Mouse (Mus musculus): ENCODE data around the gene Chchd3.

The Chchd3 gene

DNA sequence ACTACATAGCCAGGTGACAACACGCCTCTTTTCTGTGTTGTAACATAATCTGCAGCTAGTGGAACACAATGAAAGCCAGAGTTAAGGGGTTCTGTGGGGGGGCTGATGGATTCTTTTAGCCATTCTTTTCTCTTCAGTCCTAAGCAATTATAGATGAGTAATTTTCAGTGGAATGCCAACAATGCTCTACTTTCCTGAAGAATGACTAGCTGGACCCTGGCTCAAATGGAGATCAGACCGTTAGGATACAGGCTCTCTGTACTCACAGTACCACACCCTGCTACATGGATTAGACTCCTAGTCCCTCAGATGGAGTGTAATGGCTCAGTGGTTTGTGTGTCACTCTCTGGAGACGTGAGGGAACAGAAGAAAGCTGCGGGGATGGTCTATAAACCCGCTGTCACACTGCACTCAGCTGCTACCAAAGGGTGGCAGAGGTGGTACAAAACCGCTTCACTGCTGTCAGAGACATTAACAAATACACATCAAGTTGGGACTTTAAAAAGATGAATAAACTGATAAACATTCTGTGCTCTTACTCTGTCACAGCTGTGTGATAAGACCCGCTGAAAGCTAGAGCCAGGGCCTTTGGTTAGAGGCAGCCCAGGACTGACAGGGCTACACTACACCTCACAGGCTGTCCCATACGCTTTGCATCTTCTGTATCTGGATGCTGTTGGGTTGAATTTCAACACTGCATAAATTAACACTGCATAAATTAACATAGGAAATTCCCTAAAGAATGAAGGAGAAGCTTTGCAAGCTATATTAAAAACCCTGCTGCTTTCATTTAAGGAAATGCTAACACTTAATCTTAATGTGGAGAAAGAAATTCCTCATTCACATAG is 264.2 kb downstream of the Chchd3 start:
- no peak for DNase-seq

DNA sequence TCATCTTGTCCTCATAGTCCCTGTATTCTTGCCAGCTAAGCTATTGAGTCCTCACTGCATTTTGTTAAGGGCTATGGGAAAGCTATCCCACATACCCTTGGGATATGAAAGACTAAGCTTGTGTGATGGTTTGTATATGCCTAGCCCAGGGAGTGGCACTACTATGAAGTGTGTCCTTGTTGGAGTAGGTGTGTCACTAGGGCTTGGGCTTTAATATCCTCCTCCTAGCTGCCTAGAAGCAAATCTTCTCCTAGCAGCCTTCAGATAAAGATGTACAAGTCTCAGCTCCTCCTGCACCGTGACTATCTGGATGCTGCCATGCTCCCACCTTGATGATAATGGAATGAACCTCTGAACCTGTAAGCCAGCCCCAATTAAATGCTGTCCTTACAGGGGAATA is 266.5 kb downstream of the Chchd3 start:
- DNase-seq = no peak

DNA sequence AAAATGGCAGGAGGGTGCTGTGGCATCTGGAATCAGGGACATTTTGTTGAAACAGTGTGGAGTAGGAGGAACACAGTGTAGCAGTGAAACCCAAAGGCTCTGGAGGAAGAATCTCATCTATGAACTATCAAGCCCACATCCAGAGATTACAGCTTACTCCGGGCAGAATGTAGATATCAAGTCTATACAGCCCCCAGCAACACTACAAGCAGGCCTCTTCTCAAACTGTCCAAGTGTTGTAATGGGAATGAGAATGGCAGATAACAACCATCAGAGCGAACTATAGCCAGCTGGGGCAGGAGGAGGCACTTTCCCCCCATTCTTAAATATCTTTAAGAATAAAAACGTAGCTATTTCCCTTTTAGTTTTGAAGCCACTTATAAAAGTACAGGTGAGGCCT is 266.9 kb downstream of the Chchd3 start:
- no peak for DNase-seq

DNA sequence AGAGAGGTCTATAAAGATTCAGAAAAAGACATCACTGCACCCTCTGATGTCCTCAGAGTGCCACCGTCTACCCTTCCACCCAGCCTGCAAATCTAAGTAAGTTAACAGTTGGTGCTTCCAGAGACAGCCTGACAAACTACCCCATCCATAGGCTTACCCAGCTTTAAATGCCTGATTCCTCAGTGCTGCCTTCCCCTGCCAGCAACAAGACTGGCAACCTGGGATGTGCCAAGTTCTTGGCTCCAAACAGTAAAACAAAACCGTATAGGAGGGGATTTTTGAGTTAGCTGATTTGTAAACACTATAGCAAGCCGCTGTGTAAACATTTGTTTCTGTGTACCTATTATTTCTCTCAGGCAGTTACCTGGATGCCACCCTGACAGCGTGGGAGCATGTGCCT is 269.6 kb downstream of the Chchd3 start:
- DNase-seq = no peak

DNA sequence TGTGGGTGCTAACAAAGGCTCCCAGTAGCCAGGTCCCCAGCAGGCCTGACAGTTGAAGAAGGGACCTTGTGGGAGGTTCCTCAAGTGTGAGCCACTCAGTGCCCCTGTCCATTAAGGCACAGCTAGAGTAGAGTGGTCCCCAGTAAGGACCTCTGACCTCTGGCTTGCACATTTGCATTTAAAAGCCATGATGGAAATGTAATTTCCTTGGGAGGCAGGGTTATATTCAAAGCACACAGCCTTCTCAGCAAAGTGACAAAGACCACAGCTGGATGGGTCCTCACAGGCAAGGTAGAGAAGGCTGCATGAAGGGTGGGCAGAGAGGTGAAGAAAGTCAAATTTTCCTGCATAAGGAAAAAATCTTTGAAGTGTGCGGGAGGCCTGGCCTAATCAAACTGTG is 272.7 kb downstream of the Chchd3 start:
- no peak for DNase-seq

DNA sequence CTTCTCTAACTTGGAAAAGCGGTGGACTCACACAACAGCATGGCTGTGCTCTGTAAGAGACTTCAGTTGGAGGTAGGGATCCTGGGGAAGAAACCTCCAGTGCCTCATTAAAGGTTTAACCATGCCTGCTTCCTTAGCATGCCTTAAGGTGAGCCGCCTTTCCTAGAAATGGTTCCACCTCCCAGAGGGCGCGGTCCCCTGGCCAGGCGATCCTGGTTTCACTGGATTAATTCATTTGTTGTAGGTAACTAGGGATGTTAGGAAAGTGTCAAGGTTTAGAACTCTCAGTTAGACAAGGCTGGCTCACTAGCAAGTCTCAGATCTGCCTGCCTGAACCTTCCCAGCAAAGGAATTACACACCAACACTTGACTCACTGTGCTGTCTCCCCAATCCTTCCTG is 273.9 kb downstream of the Chchd3 start:
- no peak for DNase-seq

DNA sequence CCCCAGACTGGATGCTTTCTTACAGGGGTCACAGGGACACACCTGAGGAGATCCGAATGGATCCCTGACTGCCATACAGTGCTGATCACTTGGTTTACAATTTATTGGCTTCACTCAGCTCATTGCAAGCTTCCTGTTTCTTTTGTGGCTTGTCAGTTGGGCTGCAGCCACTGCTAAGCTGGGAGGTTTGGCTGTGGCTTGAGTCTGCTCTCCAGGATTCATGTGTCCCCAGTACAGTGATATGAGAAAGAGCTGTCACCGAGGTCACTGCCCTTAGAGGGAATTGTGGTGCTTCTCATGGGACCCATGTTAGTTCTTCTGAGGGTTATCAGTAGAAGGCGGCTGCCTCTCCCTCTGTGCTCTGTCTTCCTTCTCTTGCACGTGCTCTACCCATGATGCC is 277.0 kb downstream of the Chchd3 start:
- DNase-seq = no peak

DNA sequence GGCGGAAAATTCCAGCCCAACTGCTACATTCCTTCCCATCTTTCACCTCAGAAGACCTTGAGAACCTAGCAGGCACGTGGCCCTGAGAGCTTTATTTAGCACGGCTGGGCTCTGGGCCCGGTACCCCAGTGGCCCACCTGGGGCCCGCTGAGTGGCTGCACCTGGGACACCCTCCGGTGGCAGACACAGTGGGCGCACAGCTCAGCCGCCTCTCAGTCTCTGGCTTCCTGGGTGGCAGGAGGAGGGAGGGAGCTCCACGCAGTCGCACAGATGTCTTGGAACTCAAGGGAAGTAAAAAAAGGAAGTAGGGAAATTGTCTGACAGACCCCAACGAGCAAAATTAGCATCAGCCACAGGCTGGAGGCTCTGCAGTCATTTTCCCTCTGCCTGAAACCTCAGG is 279.5 kb downstream of the Chchd3 start:
- no peak for DNase-seq

DNA sequence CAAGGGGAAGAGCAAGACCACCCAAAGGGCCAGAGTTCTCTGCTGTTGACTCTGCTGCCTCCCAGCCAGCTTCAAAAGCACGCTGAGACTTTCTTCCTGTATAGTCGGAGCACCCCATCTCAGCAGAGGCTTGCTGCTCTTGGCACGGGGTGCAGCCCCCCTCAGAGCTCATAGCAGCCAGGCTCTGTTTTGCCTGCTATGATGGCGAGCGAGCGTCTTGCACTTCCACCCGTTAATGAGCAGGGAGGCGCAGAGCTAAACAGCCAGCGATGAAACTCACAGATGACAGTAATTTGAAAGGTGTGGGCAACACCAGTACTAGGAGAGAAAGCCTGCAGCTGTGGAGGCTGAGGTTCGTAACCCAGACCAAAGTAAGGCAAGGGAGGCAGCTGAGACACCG is 283.7 kb downstream of the Chchd3 start:
- no peak for DNase-seq

DNA sequence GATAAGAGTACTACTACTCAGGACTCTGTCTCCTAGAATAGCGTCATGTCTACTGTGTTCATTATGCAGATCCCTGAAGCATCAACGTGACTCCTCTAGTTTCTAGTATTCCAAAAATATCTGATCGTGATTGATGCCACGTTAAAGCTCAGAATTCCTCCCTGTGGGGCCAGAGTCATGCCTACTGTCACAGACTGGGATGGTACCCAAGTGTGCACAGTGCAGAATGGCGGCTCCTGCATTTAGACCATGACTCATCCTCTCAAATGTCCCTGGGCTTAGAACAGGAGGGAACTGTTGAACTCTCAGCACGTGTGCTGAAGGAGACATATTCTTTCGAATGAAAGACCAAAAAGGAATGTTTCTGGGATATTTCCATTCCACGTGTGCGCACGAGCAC is 305.5 kb downstream of the Chchd3 start:
- DNase-seq = no peak

DNA sequence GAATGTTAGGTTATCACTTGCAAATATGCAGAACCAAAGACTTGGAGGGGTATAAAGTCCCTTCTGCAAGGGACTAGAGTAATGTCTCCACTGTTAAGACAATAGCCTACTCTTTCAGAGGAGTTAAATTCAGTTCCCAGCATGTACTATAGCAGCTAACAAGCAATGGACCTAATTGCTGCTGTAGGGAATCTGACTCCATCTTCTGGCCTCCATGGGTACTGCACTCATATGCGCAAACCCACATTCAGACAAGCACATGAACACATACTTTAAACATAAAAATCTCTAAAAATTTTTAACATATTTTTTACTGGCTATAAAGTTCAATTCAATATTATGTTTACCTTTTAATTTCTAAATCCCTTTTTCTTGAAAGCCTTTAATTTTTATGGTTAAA is 310.2 kb downstream of the Chchd3 start:
- DNase-seq = no peak

DNA sequence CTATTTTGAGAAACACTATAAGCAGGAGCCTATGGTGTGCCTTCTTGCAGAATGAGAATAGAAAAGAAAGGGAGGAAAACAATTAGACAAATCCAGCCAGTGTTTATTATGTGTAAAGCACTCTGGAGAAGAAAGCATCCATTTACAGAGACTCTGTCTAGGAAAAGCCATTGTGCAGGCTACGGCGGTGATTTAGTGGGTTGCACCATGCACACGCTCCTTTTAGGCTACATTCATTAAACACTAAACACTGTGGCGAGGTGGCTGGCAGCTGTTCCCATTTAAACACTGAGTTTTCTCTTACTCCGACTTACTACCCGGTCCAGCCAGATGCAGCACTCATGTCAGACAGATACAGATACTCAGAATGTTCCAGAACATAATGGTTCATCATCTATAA is 311.3 kb downstream of the Chchd3 start:
- no peak for DNase-seq

DNA sequence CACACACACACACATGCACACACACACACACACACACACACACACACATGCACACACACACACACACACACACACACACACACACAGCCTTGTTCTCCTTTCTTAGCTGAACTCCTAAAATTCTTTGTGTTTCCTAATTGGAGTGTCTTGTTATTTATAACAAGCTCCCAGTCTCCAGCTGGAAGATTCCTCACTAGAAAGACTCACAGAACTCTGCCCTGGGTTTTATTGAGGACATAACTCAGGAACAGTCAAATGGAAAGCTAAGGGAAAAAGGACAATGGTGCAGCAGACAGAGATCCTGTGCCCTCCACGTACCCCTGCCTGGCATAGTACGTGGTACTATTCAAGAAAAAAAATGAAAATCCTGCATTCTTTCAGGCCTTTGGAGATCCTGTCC is 312.7 kb downstream of the Chchd3 start:
- no peak for DNase-seq

All from lung, postnatal 36 days (tissue).